ENCODE assay signal across 8 mouse cellular contexts in the genomic region with DNA sequence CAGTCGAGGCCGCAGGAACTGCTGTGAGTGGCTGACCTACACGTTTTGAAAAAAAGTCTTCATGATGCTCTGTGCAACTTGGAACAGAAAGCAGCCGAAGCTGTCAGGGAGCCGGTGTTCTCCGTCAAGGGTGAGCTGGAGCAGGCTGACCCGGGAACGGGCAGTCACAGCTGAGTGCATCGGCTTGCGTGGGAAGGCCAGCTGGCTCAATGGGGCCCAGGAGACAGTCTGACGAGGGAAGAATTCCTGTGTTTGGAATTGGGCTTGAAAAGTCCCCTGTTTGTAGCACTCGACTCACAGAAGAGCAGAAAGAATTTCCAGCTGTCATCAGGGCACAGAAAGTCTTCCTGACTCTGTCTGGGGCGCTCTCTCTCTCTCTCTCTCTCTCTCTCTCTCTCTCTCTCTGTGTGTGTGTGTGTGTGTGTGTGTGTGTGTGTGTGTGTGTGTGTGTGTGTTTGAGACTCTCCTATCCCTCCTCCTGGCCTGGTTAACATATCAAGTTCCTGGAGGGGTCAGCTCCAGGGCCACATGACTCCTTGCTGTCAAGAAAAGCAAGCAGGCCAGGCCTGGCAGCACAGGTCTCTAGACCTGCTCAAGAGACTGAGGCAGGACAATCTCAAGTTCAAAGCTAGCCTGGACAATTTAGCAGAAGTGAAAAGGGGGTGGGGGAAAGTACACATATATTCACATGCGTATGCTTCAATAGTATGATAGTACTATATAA.
DNase-seq lines count a peak whose midpoint lies in the region; ATAC-seq lines count a peak whose summit lies in the region.

No protein-coding gene starts in this region.

- peak overlapping the region; percentile 57 for H3K27ac ChIP-seq in hindbrain, embryonic 14.5 days
- peak overlapping the region; percentile 58 for H3K27ac ChIP-seq in liver, embryonic 11.5 days (ENCODE audit: low read depth, low read length)
- H3K27ac ChIP-seq in stomach, embryonic 15.5 days: peak overlapping the region; percentile 92

- WGBS in hindbrain, embryonic 14.5 days: 25% methylated on average over 14 of the region's 14 CpGs
- WGBS in liver, embryonic 11.5 days: 63% methylated on average over 14 of the region's 14 CpGs
- 32% methylated on average over 14 of the region's 14 CpGs for WGBS in stomach, embryonic 15.5 days

- no peak overlapping the region for H3K9ac ChIP-seq in hindbrain, embryonic 14.5 days
- no peak overlapping the region for H3K9ac ChIP-seq in liver, embryonic 11.5 days (ENCODE audit: low read depth, low read length)
- H3K9ac ChIP-seq in stomach, embryonic 15.5 days: no peak overlapping the region

- no peak; the same call in 1 of the 2 replicates for ATAC-seq in hindbrain, embryonic 14.5 days (ENCODE audit: low FRiP score)
- ATAC-seq in liver, embryonic 11.5 days (replicated peaks; ENCODE audit: low FRiP score): no peak
- peak; percentile 65 for ATAC-seq in stomach, embryonic 15.5 days (ENCODE audit: insufficient read depth, low FRiP score, low read depth)
- no peak for ATAC-seq in erythroid progenitor cell, adult 5-6 weeks (replicated peaks; ENCODE audit: low FRiP score, poor library complexity, severe bottlenecking)

- no peak overlapping the region for H3K4me2 ChIP-seq in hindbrain, embryonic 14.5 days (replicated peaks)
- no peak overlapping the region for H3K4me2 ChIP-seq in liver, embryonic 11.5 days
- no peak overlapping the region for H3K4me2 ChIP-seq in stomach, embryonic 15.5 days

- peaks cover 10% of the 10 kb centered on the region; the same call in 1 of the 2 replicates for H3K4me1 ChIP-seq in hindbrain, embryonic 14.5 days (replicated peaks; ENCODE audit: control insufficient read depth, insufficient read depth, low read length)
- H3K4me1 ChIP-seq in liver, embryonic 11.5 days (replicated peaks; ENCODE audit: control insufficient read depth, insufficient read depth, low read length): peaks cover 18% of the 10 kb centered on the region
- peaks cover 42% of the 10 kb centered on the region for H3K4me1 ChIP-seq in stomach, embryonic 15.5 days

- no peaks in the 10 kb centered on the region for H3K9me3 ChIP-seq in hindbrain, embryonic 14.5 days (ENCODE audit: control insufficient read depth, low read length)
- H3K9me3 ChIP-seq in liver, embryonic 11.5 days (ENCODE audit: control insufficient read depth, low read length): no peaks in the 10 kb centered on the region
- H3K9me3 ChIP-seq in stomach, embryonic 15.5 days: no peaks in the 10 kb centered on the region

- peak; percentile 80 to 85 for DNase-seq in adrenal gland, adult (ENCODE audit: inconsistent age in 2 of 2, low spot score in 1 of 2)
- DNase-seq in adrenal gland, postnatal 4 days (ENCODE audit: low spot score in 2 of 2): no peak
- peak; percentile 69 to 75 for DNase-seq in gastrocnemius, adult 8-10 months (ENCODE audit: low spot score in 2 of 2)
- DNase-seq in hindbrain, embryonic 14.5 days (ENCODE audit: low spot score): no peak
- DNase-seq in liver, embryonic 11.5 days (ENCODE audit: low spot score): no peak
- no peak for DNase-seq in frontal cortex, postnatal 25 days (ENCODE audit: low spot score in 2 of 2)

- H3K27me3 ChIP-seq in hindbrain, embryonic 14.5 days (ENCODE audit: control insufficient read depth, insufficient read depth, low read length): no peaks in the 10 kb centered on the region
- no peaks in the 10 kb centered on the region for H3K27me3 ChIP-seq in liver, embryonic 11.5 days (replicated peaks; ENCODE audit: control insufficient read depth, insufficient read depth, low read length)
- H3K27me3 ChIP-seq in stomach, embryonic 15.5 days (replicated peaks): no peaks in the 10 kb centered on the region

- no peak overlapping the region for H3K4me3 ChIP-seq in hindbrain, embryonic 14.5 days (replicated peaks; ENCODE audit: low read length)
- no peak overlapping the region for H3K4me3 ChIP-seq in liver, embryonic 11.5 days (ENCODE audit: low read depth, low read length)
- H3K4me3 ChIP-seq in stomach, embryonic 15.5 days (replicated peaks): no peak overlapping the region

- no peaks in the 10 kb centered on the region for H3K36me3 ChIP-seq in hindbrain, embryonic 14.5 days (replicated peaks; ENCODE audit: control insufficient read depth, insufficient read depth)
- no peaks in the 10 kb centered on the region for H3K36me3 ChIP-seq in liver, embryonic 11.5 days (ENCODE audit: control insufficient read depth, insufficient read depth, low read length)
- no peaks in the 10 kb centered on the region for H3K36me3 ChIP-seq in stomach, embryonic 15.5 days

Comparison
In these comparisons a context has a peak if more than half of its experiments do, and no peak if none do; other contexts are left out.
1. DNase-seq: peak in adrenal gland, adult (2 of 2) and gastrocnemius, adult 8-10 months (2 of 2); none in adrenal gland, postnatal 4 days (0 of 2), hindbrain, embryonic 14.5 days (single experiment), liver, embryonic 11.5 days (single experiment) and frontal cortex, postnatal 25 days (0 of 2).
2. Peak in every context shown above with its lines, with median percentiles within 50 percentile points of each other: H3K27ac ChIP-seq.